Comparison of ENCODE assay signal across 9 mouse cellular contexts in the genomic region with DNA sequence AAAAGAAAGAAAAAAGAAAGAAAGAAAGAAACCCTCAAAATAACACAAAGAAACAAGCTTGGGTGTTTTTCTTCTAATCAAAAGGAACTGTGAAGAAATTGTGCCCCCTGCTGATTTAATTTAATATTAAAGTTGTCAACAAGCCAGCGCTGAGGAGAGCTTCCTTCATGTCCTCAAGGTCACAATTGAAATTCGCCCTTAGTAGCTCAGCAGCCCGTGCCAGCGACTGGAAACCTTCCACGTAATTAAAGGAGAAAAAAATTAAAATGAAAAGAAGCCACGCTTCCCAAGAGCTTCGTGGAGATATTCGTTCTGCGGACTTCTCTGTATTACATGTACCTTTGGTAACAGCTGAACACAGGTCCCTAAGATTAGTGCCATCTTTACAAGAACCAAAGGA.
DNase-seq lines count a peak whose midpoint lies in the region; ATAC-seq and TF ChIP-seq lines count a peak whose summit lies in the region.
"Had no signal": no experiment of that assay in that cellular context is flagged by ENCODE, and none has a peak within 500 bp of the region (broad histone marks: within the 10 kb centered on the region; RNA-seq: fewer than 3 reads in every experiment).

No protein-coding gene starts in this region.

- no peak for TF ChIP-seq POLR2A in thymus, adult 2 months (IDR thresholded peaks at IDR 0.05; ENCODE audit: control insufficient read depth, extremely low read depth, insufficient read depth, low read length, poor library complexity)

- no peak overlapping the region for H3K4me3 ChIP-seq in intestine, postnatal 0 days (ENCODE audit: low read depth, low read length)
- H3K4me3 ChIP-seq in intestine, embryonic 15.5 days (replicated peaks) = no peak overlapping the region
- H3K4me3 ChIP-seq in thymus, adult 2 months (ENCODE audit: control insufficient read depth, insufficient read depth, low read length) = no peak overlapping the region
- H3K4me3 ChIP-seq: midbrain, embryonic 12.5 days had no signal

- 57% methylated on average over 9 of the region's 9 CpGs for WGBS in intestine, postnatal 0 days
- WGBS in intestine, embryonic 15.5 days = 60% methylated on average over 9 of the region's 9 CpGs
- WGBS in thymus, adult 2 months = 63% methylated on average over 9 of the region's 9 CpGs

- ATAC-seq in intestine, postnatal 0 days = no peak
- ATAC-seq in intestine, embryonic 15.5 days = no peak

- no peaks in the 10 kb centered on the region for H3K36me3 ChIP-seq in intestine, postnatal 0 days (ENCODE audit: control insufficient read depth, insufficient read depth)
- H3K36me3 ChIP-seq in intestine, embryonic 15.5 days = no peaks in the 10 kb centered on the region
- H3K36me3 ChIP-seq in thymus, adult 2 months (ENCODE audit: control insufficient read depth, insufficient read depth, low read length) = no peaks in the 10 kb centered on the region
- H3K36me3 ChIP-seq: midbrain, embryonic 12.5 days had no signal

- TF ChIP-seq CTCF in intestine, postnatal 0 days (IDR thresholded peaks at IDR 0.05; ENCODE audit: low read depth) = peak; percentile 29
- no peak for TF ChIP-seq CTCF in thymus, adult 2 months (IDR thresholded peaks at IDR 0.05; ENCODE audit: borderline replicate concordance, control insufficient read depth, extremely low read depth, insufficient read depth, low read length, poor library complexity)

- peak; percentile 57 for DNase-seq in MN1 (ENCODE audit: low spot score)
- DNase-seq in brain, embryonic 18.5 days (ENCODE audit: low read depth, low spot score) = peak; percentile 18
- peak; percentile 11 for DNase-seq in layer of hippocampus, adult 9-11 months
- no peak for DNase-seq in gastrocnemius, adult 18-20 months (ENCODE audit: low spot score)
- no peak for DNase-seq in urinary bladder, postnatal 4 days (ENCODE audit: low spot score in 2 of 2)
- DNase-seq in thymus, adult 2 months = no peak

- H3K4me1 ChIP-seq in intestine, postnatal 0 days (replicated peaks; ENCODE audit: control insufficient read depth, insufficient read depth, low read length) = no peaks in the 10 kb centered on the region; the same call in 1 of the 2 replicates
- H3K4me1 ChIP-seq in intestine, embryonic 15.5 days (replicated peaks) = no peaks in the 10 kb centered on the region; the same call in 1 of the 2 replicates
- H3K4me1 ChIP-seq in thymus, adult 2 months (replicated peaks; ENCODE audit: control insufficient read depth, insufficient read depth, low read length) = no peaks in the 10 kb centered on the region

- no peak overlapping the region for H3K9ac ChIP-seq in intestine, postnatal 0 days (ENCODE audit: low read depth, low read length)
- H3K9ac ChIP-seq in intestine, embryonic 15.5 days = no peak overlapping the region
- H3K9ac ChIP-seq: midbrain, embryonic 12.5 days had no signal

- no peak overlapping the region for H3K4me2 ChIP-seq in intestine, postnatal 0 days (replicated peaks; ENCODE audit: low read depth)
- H3K4me2 ChIP-seq in intestine, embryonic 15.5 days (replicated peaks) = no peak overlapping the region

- no peaks in the 10 kb centered on the region for H3K27me3 ChIP-seq in intestine, postnatal 0 days (replicated peaks; ENCODE audit: control insufficient read depth, insufficient read depth, low read length)
- no peaks in the 10 kb centered on the region for H3K27me3 ChIP-seq in intestine, embryonic 15.5 days (replicated peaks)
- H3K27me3 ChIP-seq in thymus, adult 2 months (ENCODE audit: control insufficient read depth, insufficient read depth, low read length) = no peaks in the 10 kb centered on the region
- H3K27me3 ChIP-seq: midbrain, embryonic 12.5 days had no signal

- H3K27ac ChIP-seq in intestine, postnatal 0 days (ENCODE audit: low read depth, low read length) = no peak overlapping the region
- H3K27ac ChIP-seq in intestine, embryonic 15.5 days = no peak overlapping the region
- no peak overlapping the region for H3K27ac ChIP-seq in thymus, adult 2 months (ENCODE audit: control insufficient read depth, insufficient read depth, low read length)
- H3K27ac ChIP-seq: midbrain, embryonic 12.5 days had no signal

- H3K9me3 ChIP-seq in intestine, postnatal 0 days (ENCODE audit: control insufficient read depth) = no peaks in the 10 kb centered on the region
- no peaks in the 10 kb centered on the region for H3K9me3 ChIP-seq in intestine, embryonic 15.5 days
- H3K9me3 ChIP-seq: midbrain, embryonic 12.5 days had no signal

Comparison
In these comparisons a context has a peak if more than half of its experiments do, and no peak if none do; other contexts are left out.
1. DNase-seq: peak in MN1 (single experiment), brain, embryonic 18.5 days (single experiment) and layer of hippocampus, adult 9-11 months (single experiment); none in gastrocnemius, adult 18-20 months (single experiment), urinary bladder, postnatal 4 days (0 of 2) and thymus, adult 2 months (single experiment).